Mouse (Mus musculus) forebrain, embryonic 14.5 days (tissue): ENCODE data around the gene Alpl. TPM values are rescaled to one million over a fixed set of nuclear protein-coding genes. Genes with fewer than 3 reads are reported as not detected.

ENCODE experiments used
- ATAC-seq: fragments of 200-750 bp; cut with Nextera tagmentation; 2 replicates; pipeline ENCODE4 v1.8.0; 2017; ENCODE audit warnings: mild to moderate bottlenecking, moderate library complexity
- DNase-seq: peaks from one replicate; pipeline ENCODE4 v3.0.0-alpha.2; 2015; ENCODE audit warnings: low spot score
- H3K27ac ChIP-seq: fragments of 300-500 bp; sonication (generic); 2 replicates; pipeline ENCODE4 v1.5.1; 2014; ENCODE audit warnings: low read depth, mild to moderate bottlenecking, control low read depth, low read length, moderate library complexity
- H3K27me3 ChIP-seq: fragments of 300-500 bp; sonication (generic); replicated peaks from 2 replicates; pipeline ENCODE4 v1.6.1; 2014; ENCODE audit warnings: low read length, control low read depth, mixed read lengths; ENCODE audit not compliant: control insufficient read depth, insufficient read depth
- H3K36me3 ChIP-seq: fragments of 300-500 bp; sonication (generic); 2 replicates; pipeline ENCODE4 v1.6.1; 2014; ENCODE audit warnings: low read length, control low read depth; ENCODE audit not compliant: control insufficient read depth, insufficient read depth
- H3K4me1 ChIP-seq: fragments of 300-500 bp; sonication (generic); 2 replicates; pipeline ENCODE4 v1.6.1; 2014; ENCODE audit warnings: antibody characterized with exemption, low read length, control low read depth; ENCODE audit not compliant: control insufficient read depth, insufficient read depth
- H3K4me2 ChIP-seq: fragments of 300-500 bp; sonication (generic); 2 replicates; pipeline ENCODE4 v1.6.1; 2014; ENCODE audit warnings: mild to moderate bottlenecking, control low read depth, low read length
- H3K4me3 ChIP-seq: fragments of 300-500 bp; sonication (generic); 2 replicates; pipeline ENCODE4 v1.5.1; 2014; ENCODE audit warnings: low read depth, low read length, control low read depth
- H3K9ac ChIP-seq: fragments of 300-500 bp; sonication (generic); 2 replicates; pipeline ENCODE4 v1.6.1; 2014; ENCODE audit warnings: mild to moderate bottlenecking, low read length, control low read depth, moderate library complexity
- H3K9me3 ChIP-seq: fragments of 300-500 bp; sonication (generic); replicated peaks from 2 replicates; pipeline ENCODE4 v1.6.1; 2016; ENCODE audit warnings: low read length, control low read depth, mixed read lengths; ENCODE audit not compliant: control insufficient read depth
- WGBS: fragments of 180-500 bp; shearing (Covaris S2); extraction: QIAGEN DNeasy Blood & Tissue Kit; methylation state at CpG from one replicate; pipeline ENCODE4 v1.1.7; 2014; 5-methylcytosine and 5-hydroxymethylcytosine counted together
- polyA plus RNA-seq: library from polyadenylated mRNA; unstranded; fragments of >200 nt; fragmentation: Nextera tagmentation; extraction: Ambion mirVana; gene quantifications from 2 replicates; pipeline ENCODE4 v1.2.1, GENCODE M21; 2014

The Alpl gene
- polyA plus RNA-seq, 1 experiment from 2014 or later: 7.7 TPM

DNA sequence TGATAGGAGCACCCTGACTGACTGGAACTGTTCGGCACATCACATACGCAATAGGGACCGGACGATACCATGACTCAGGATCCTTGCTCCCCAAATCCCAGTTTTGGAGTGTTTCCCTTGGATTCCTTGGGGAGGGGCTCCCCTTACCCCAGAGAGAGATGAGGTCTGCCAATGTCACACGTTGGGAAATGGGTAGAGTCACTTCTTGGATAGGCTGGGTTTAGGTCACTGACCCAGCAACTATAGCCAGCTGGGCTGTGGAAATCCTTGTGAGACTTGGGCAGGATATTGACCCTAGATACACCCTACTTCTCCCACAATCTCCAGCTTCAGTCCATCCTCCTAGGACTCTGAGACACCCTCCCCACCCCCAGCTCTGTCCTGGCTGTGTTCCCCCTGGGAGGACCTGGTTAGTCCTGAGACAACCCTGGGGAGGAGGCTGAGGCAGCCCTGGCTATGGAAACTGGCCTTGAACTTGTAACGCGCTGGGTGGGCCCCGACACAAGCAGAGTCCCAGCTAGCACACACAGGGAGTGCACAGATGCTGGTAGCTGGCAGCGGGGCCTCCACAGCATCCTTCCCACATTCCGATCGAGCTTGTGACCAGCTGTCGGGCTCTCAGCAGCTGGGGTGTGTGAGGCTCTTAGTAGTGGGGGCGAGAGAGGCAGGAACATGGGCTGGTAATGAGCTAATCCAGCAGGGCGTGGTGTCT lies 25.1 kb downstream of the Alpl start:
- H3K9ac ChIP-seq: no peak overlapping the region
- H3K36me3 ChIP-seq: no peaks in the 10 kb centered on the region
- DNase-seq (no peak), ATAC-seq (no peak)
- no peaks in the 10 kb centered on the region for H3K27me3 ChIP-seq
- 79% methylated on average over 14 of the region's 14 CpGs for WGBS
- peaks cover 2% of the 10 kb centered on the region for H3K4me1 ChIP-seq
- H3K4me3 ChIP-seq: no peak overlapping the region
- no peaks in the 10 kb centered on the region for H3K9me3 ChIP-seq
- no peak overlapping the region for H3K4me2 ChIP-seq
- H3K27ac ChIP-seq: no peak overlapping the region

DNA sequence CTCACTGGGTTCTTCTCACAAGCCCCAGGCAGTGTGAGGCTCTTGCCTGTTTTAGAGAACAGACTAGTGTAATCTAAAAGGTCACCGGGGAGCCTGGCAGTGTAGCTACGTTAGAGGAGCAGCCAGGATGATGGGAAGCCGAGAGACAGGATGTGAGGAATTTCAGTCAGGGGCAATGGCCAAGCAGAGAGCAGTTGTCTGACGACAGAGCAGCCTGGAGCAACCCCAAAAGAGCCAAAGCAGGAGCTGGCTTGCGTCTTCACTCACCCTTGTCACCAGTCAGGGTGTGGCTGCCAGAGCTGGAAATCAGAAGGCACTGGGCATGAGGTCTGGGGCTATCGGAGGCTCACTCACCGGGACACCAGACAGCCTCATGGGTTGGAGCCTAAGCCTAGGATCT lies 26.5 kb downstream of the Alpl start:
- DNase-seq (no peak), ATAC-seq (no peak)
- Histone ChIP-seq H3K4me3 (no peak overlapping the region), H3K9me3 (no peaks in the 10 kb centered on the region), H3K9ac (no peak overlapping the region), H3K27ac (no peak overlapping the region), H3K36me3 (no peaks in the 10 kb centered on the region), H3K4me2 (no peak overlapping the region), H3K4me1 (peaks cover 15% of the 10 kb centered on the region), H3K27me3 (no peaks in the 10 kb centered on the region)
- WGBS: 71% methylated on average over 7 of the region's 7 CpGs

DNA sequence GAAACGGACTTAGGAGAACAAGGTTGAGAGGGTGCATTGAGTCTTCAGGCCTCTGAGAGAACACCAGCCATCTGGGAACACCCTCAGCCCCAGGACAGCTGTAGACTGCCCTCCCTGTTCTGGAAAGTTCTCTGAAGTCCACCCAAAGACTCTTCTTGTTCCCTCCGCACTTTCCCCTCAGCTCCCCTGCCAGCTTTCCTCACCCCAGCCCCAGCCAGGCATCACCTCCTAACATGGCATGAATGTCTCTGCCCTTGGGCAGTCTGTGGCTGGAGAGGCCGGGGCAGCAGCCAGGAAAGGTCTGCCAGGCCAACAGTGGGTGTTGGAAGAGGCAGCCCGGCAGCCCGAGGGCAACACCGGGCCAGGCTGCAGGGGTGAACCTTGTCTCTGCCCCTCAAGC lies 27.4 kb downstream of the Alpl start:
- no peaks in the 10 kb centered on the region for H3K27me3 ChIP-seq
- no peak for ATAC-seq
- no peaks in the 10 kb centered on the region for H3K36me3 ChIP-seq
- no peaks in the 10 kb centered on the region for H3K9me3 ChIP-seq
- no peak for DNase-seq
- peaks cover 20% of the 10 kb centered on the region for H3K4me1 ChIP-seq
- no peak overlapping the region for H3K9ac ChIP-seq
- 85% methylated on average over 6 of the region's 6 CpGs for WGBS
- H3K4me3 ChIP-seq: no peak overlapping the region
- H3K27ac ChIP-seq: no peak overlapping the region
- H3K4me2 ChIP-seq: no peak overlapping the region

DNA sequence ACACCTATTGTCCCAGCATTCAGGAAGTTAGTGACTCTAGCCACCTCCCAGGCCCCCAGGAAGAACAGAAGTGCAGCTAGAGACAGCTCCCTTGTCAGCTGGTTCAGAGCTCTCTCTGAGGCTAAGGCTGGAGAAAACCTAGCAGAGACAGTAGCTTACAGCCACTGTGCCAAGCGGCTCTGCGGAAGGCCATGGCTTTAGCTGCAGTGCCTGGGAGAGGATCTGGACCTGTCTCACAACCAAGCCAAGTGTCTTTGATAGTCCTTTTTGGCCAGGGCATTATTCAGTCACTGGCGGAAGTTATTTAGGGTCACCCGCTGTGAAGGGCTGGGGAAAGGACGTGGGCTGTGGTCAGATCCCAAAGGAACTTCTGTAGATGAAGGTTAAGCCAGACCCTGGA lies 27.8 kb downstream of the Alpl start:
- ATAC-seq (no peak), DNase-seq (no peak)
- Histone ChIP-seq H3K4me1 (peaks cover 20% of the 10 kb centered on the region), H3K4me3 (no peak overlapping the region), H3K27ac (no peak overlapping the region), H3K9me3 (no peaks in the 10 kb centered on the region), H3K27me3 (no peaks in the 10 kb centered on the region), H3K9ac (no peak overlapping the region), H3K4me2 (no peak overlapping the region), H3K36me3 (no peaks in the 10 kb centered on the region)
- 72% methylated on average over 5 of the region's 5 CpGs for WGBS

DNA sequence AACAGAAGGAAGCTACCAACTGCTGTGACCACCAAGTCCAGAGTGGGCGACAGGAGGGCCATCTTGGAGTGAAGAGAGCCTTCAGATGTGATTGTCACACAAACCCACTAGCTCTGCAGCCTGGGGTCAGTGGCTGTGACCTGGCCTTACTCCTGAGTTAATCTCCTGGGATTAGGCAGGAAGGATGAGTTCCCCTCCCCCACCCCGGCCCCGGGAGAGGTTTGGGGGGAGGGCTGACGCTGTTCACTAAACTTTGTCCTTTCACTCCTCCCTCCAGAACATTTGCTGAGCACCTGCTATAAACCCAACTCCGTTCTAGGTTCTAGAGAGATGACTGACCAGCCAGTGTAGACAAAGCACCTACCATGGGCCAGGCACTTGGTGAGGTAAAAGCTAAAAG lies 29.8 kb downstream of the Alpl start:
- 25% methylated on average over 5 of the region's 5 CpGs for WGBS
- H3K4me3 ChIP-seq: no peak overlapping the region
- H3K4me2 ChIP-seq: no peak overlapping the region
- H3K9ac ChIP-seq: no peak overlapping the region
- H3K27me3 ChIP-seq: no peaks in the 10 kb centered on the region
- no peaks in the 10 kb centered on the region for H3K36me3 ChIP-seq
- no peak; the same call in 1 of the 2 replicates for ATAC-seq
- peak overlapping the region; percentile 81 for H3K27ac ChIP-seq
- H3K9me3 ChIP-seq: no peaks in the 10 kb centered on the region
- peaks cover 20% of the 10 kb centered on the region for H3K4me1 ChIP-seq
- no peak for DNase-seq

DNA sequence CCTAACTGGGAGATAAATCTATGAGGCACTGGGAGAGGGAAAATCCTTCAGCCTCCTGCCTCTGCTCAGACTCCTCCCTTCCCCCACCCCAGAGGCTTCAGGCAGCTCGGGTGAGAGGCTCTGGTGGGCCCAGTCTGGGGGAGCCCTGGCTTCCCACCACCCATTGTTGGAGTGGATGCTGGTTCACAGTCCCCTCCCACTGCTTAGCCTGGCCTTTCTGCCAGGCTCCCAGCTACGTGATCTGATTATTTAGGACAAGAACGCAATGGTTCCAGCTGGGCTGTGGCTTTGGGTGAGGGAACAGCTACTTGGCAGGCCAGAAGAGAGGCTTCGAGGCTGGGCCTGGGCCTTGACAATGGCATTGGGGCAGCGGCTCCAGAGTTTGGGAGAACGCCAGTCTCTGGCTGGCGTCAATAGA lies 30.6 kb downstream of the Alpl start:
- 5% methylated on average over 7 of the region's 7 CpGs for WGBS
- peak; percentile 95 for DNase-seq
- H3K9ac ChIP-seq: peak overlapping the region; percentile 47; the same call in 1 of the 2 replicates

DNA sequence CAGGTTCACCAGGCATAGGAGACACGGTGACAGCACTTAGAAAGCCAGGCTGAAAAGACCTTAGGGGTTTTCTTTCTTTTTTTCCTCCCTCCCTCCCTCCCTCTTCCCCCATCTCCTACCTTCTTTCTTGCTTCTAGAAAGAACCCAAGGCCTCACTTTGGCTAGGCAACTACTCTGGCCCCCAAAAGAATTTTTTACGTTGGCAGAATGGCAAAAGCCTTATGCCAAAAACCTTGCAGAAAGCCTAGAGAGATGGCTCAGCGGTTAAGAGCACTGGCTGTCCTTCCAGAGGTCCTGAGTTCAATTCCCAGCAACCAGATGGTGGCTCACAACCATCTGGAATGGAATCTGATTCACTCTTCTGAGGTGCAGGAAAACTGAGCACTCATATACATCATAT lies 31.6 kb downstream of the Alpl start:
- no peaks in the 10 kb centered on the region for H3K9me3 ChIP-seq
- H3K4me1 ChIP-seq: peaks cover 20% of the 10 kb centered on the region
- H3K4me3 ChIP-seq: no peak overlapping the region
- H3K9ac ChIP-seq: no peak overlapping the region
- ATAC-seq (no peak), DNase-seq (no peak)
- H3K27ac ChIP-seq: peak overlapping the region; percentile 81; the same call in 1 of the 2 replicates
- no peaks in the 10 kb centered on the region for H3K36me3 ChIP-seq
- no peaks in the 10 kb centered on the region for H3K27me3 ChIP-seq
- 70% methylated on average over 3 of the region's 3 CpGs for WGBS
- H3K4me2 ChIP-seq: no peak overlapping the region

More for the DNA sequence above, 30.6 kb downstream of the Alpl start:
- H3K4me3 ChIP-seq: no peak overlapping the region
- peaks cover 20% of the 10 kb centered on the region for H3K4me1 ChIP-seq
- H3K27me3 ChIP-seq: no peaks in the 10 kb centered on the region
- peak overlapping the region; percentile 81 for H3K27ac ChIP-seq
- no peaks in the 10 kb centered on the region for H3K36me3 ChIP-seq
- peak; percentile 98 for ATAC-seq
- no peaks in the 10 kb centered on the region for H3K9me3 ChIP-seq
- H3K4me2 ChIP-seq: no peak overlapping the region

DNA sequence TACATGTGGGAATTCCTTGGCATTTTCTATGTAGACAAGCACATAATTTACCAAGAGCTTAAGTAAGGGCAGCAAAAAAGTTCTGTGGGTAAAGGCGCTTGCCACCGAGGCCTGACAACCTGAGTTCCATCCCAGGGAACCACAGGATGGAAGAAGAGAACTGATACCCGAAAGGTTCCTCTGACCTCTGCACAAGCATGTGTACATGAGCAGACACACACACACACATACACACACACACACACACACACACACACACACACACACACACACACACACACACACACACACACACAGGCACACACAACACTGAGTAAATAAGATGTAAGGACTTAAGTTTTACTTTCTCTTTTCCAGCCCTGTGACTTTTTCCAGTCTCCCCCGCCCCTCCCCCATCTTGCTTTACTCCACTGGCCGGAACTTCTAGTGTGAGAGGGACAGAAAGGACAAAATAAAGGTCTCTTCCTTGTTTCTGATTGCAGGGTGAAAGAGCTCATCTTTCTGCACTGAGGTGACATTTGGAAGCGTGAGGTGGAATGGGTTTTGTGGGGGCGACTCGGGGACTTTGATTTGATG lies 32.2 kb downstream of the Alpl start:
- no peak overlapping the region for H3K4me2 ChIP-seq
- DNase-seq (no peak), ATAC-seq (no peak)
- H3K4me3 ChIP-seq: no peak overlapping the region
- no peaks in the 10 kb centered on the region for H3K27me3 ChIP-seq
- no peaks in the 10 kb centered on the region for H3K36me3 ChIP-seq
- peak overlapping the region; percentile 81; the same call in 1 of the 2 replicates for H3K27ac ChIP-seq
- H3K9me3 ChIP-seq: no peaks in the 10 kb centered on the region
- peaks cover 20% of the 10 kb centered on the region for H3K4me1 ChIP-seq
- no peak overlapping the region for H3K9ac ChIP-seq
- 78% methylated on average over 8 of the region's 8 CpGs for WGBS

DNA sequence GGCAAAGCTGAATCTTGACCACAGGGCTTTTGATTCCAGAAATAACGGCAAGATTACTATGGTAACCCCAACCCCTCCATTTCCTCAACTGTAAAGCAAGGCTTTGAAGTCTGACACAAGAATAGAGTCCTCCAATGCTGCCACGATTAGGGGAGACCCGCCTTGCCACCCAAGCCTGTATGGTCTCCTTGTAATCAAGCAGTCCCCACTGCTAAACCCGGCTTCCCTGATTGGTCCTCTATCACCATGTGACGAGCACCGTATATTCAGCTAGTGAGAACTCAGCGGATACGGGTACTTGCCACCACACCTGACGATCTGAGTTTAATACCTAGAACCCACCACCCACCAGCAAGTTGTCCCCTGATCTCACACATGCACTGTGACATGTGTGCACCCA lies 33.3 kb downstream of the Alpl start:
- WGBS: 66% methylated on average over 9 of the region's 9 CpGs
- H3K4me1 ChIP-seq: peaks cover 20% of the 10 kb centered on the region
- H3K9me3 ChIP-seq: no peaks in the 10 kb centered on the region
- DNase-seq: no peak
- ATAC-seq: no peak
- H3K27me3 ChIP-seq: no peaks in the 10 kb centered on the region
- no peak overlapping the region for H3K27ac ChIP-seq
- H3K4me3 ChIP-seq: no peak overlapping the region
- no peaks in the 10 kb centered on the region for H3K36me3 ChIP-seq
- H3K9ac ChIP-seq: no peak overlapping the region
- H3K4me2 ChIP-seq: no peak overlapping the region
